Comparison of ENCODE assay signal across 1 mouse cellular context in the genomic region with DNA sequence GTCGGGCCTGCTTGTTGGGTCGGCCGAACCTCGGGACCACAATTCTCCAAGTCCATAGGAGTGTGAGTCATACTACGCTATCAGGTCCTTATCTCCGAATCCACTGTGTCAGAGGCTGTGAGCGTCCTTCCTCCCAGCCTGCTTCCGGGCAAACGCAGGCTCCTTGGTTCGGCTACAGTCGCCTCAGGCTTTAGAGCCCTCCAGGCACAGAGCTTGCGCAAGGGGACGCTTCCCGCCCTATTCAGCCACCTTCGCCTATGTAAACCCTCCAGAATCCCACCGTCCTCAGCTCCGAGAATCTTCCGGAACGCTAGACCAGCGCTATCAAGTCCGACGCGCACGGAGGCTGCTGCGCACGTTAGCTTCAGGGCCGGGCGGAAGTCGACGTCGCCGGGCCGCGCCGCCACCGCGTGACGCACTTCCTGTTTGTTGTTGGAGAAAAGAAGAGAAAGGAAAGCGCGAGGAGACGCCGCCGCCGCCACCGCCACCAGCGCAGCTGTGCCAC.
TF ChIP-seq lines count a peak whose summit lies in the region.

Gene Dnajb6, plus strand, starts transcription at position 132 of the 505 bp plus-strand sequence.
Gene Gm5129, minus strand, starts transcription at position 380 of the 505 bp plus-strand sequence.

TF ChIP-seq in CH12.LX, 34 proteins besides CTCF, POLR2A, EP300 and RAD21:
- TF ChIP-seq CHD2 (IDR thresholded peaks at IDR 0.05; ENCODE audit: low read length) (no peak), TCF12 (IDR thresholded peaks at IDR 0.05; ENCODE audit: low read depth, low read length) (peak; percentile 83; the same call in 1 of the 2 replicates), USF1 (IDR thresholded peaks at IDR 0.05; ENCODE audit: low read depth, low read length) (no peak), ELF1 (IDR thresholded peaks at IDR 0.05; ENCODE audit: low read depth, low read length) (peak; percentile 89), TBP (conservative IDR thresholded peaks at IDR 0.05; ENCODE audit: low read depth, low read length) (0 out of 2 replicates have a peak, but pooled peaks have one; percentile 33), NELFE (IDR thresholded peaks at IDR 0.05; ENCODE audit: low read depth, low read length) (peak; percentile 90), MXI1 (IDR thresholded peaks at IDR 0.05; ENCODE audit: low read depth, low read length) (peak; percentile 64), IRF4 (IDR thresholded peaks at IDR 0.05; ENCODE audit: low read depth, low read length) (peak; percentile 14; the same call in 1 of the 2 replicates), JUND (conservative IDR thresholded peaks at IDR 0.05; ENCODE audit: low read depth, low read length) (0 out of 2 replicates have a peak, but pooled peaks have one; percentile 11), ZKSCAN1 (IDR thresholded peaks at IDR 0.05; ENCODE audit: borderline replicate concordance, low read depth, low read length) (no peak), ZMIZ1 (IDR thresholded peaks at IDR 0.05; ENCODE audit: low read depth, low read length) (peak; percentile 82), MEF2A (IDR thresholded peaks at IDR 0.05; ENCODE audit: borderline replicate concordance, low read depth, low read length) (0 out of 2 replicates have a peak, but pooled peaks have one; percentile 23), GABPA (IDR thresholded peaks at IDR 0.05; ENCODE audit: insufficient replicate concordance, low read depth, low read length) (peak; percentile 28; the same call in 1 of the 2 replicates), POLR2AphosphoS2 (IDR thresholded peaks at IDR 0.05; ENCODE audit: low read depth, low read length) (peak; percentile 79; the same call in 1 of the 2 replicates), NRF1 (IDR thresholded peaks at IDR 0.05; ENCODE audit: low read depth, low read length) (peak; percentile 82), MYC (IDR thresholded peaks at IDR 0.05; ENCODE audit: low read depth, low read length) (peak; percentile 53; the same call in 1 of the 2 replicates), SIN3A (IDR thresholded peaks at IDR 0.05; ENCODE audit: low read length) (peak; percentile 82), HCFC1 (IDR thresholded peaks at IDR 0.05; ENCODE audit: low read depth, low read length) (peak; percentile 92), BHLHE40 (IDR thresholded peaks at IDR 0.05; ENCODE audit: low read depth, low read length) (peak; percentile 7; the same call in 1 of the 2 replicates), KAT2A (IDR thresholded peaks at IDR 0.05; ENCODE audit: insufficient replicate concordance, low read length) (peak; percentile 88; the same call in 1 of the 2 replicates), ZNF384 (IDR thresholded peaks at IDR 0.05; ENCODE audit: low read depth, low read length) (no peak)
